Mouse (Mus musculus) hindbrain, embryonic 15.5 days (tissue): Measurements from ENCODE around the gene Prr11. TPM values are rescaled to one million over a fixed set of nuclear protein-coding genes. Genes with fewer than 3 reads are reported as not detected.
A peak's percentile ranks its signal among the peaks of the same experiment; 100 is the strongest.

Experiments used
- microRNA counts: library from miRNA; unstranded; fragments of <30 nt; microRNA quantifications from one replicate; lab custom pipeline; 2016
- microRNA-seq: library from miRNA; unstranded; fragments of <30 nt; microRNA quantifications from one replicate; pipeline ENCODE4, GENCODE M21; 2016
- polyA plus RNA-seq: library from polyadenylated mRNA; unstranded; fragments of >200 nt; fragmentation: Nextera tagmentation; extraction: Ambion mirVana; gene quantifications from 2 replicates; pipeline ENCODE4 v1.2.1, GENCODE M21; 2015

Gene Prr11
- polyA plus RNA-seq, 1 experiment from 2014 or later: 3.0 TPM

MicroRNA genes within 50 kb of the gene (microRNA counts, 519-probe panel; counts per million panel counts)
- 4,696 counts per million, percentile 94 among the panel's probes with 10 or more counts for microRNA mmu-miR-301a (lab: Ali Mortazavi, UCI)

Small RNA genes within 50 kb of the gene (microRNA-seq; reads per million reads assigned to microRNA genes)
- 2,080 reads per million, percentile 83 among the genes with 10 or more reads in this experiment for gene Mir301

Other genes starting within 250 kb of the Prr11 start
- 4.2 and 5.1 TPM in 2 replicates for gene Ypel2, start 115.0 kb downstream of the Prr11 start, polyA plus RNA-seq
- gene Gdpd1, start 34.6 kb downstream of the Prr11 start, polyA plus RNA-seq: 156 and 163 TPM in 2 replicates
- gene Smg8, start 21.9 kb downstream of the Prr11 start, polyA plus RNA-seq: 20.1 and 22.1 TPM in 2 replicates
- 40.8 and 41.2 TPM in 2 replicates for gene Ska2, start 526 bp upstream of the Prr11 start, polyA plus RNA-seq
- 84.7 and 88.2 TPM in 2 replicates for gene Trim37, start 18.4 kb upstream of the Prr11 start, polyA plus RNA-seq